Mouse (Mus musculus): Measurements from ENCODE around the gene Npnt. TPM values are rescaled to one million over a fixed set of nuclear protein-coding genes. Genes with fewer than 3 reads are reported as not detected.

Gene Npnt
- polyA plus RNA-seq (2014; fragmentation: Nextera tagmentation; extraction: Ambion mirVana), result 15.2 and 18.0 TPM in 2 replicates

- peak; percentile 76 for ATAC-seq (replicated peaks; ENCODE audit: insufficient number of reproducible peaks, low FRiP score, low TSS enrichment, low read depth)
- under 1% methylated on average over 64 of the region's 82 CpGs for WGBS
- H3K9me3 ChIP-seq (replicated peaks; ENCODE audit: control insufficient read depth, low read length), result no peaks in the 10 kb centered on the region
These were observed at the start of gene Npnt for GRCm38 (mm10) chr3:132949791-132950528. Npnt (minus strand) TSS chr3:132950291.

GRCm38 (mm10) chr3:132996299-132996698, 46.2 kb upstream of the Npnt start:
- ATAC-seq (replicated peaks; ENCODE audit: insufficient number of reproducible peaks, low FRiP score, low TSS enrichment, low read depth), result no peak
- Histone ChIP-seq H3K4me1 (ENCODE audit: control insufficient read depth, insufficient read depth, low read length) (no peaks in the 10 kb centered on the region), H3K27ac (replicated peaks; ENCODE audit: low read depth, low read length) (no peak overlapping the region)

More at GRCm38 (mm10) chr3:132949791-132950528, at the start of gene Npnt:
- H3K27ac ChIP-seq (replicated peaks; ENCODE audit: low read depth, low read length), result no peak within 1 kb of the TSS
- peak within 1 kb of the TSS; percentile 98 for H3K4me2 ChIP-seq (ENCODE audit: low read depth, low read length)
- peak within 1 kb of the TSS; percentile 64 for H3K9ac ChIP-seq (replicated peaks; ENCODE audit: low read length)
- DNase-seq (ENCODE audit: low spot score), result peak; percentile 70
- H3K4me1 ChIP-seq (ENCODE audit: control insufficient read depth, insufficient read depth, low read length), result no peaks in the 10 kb centered on the region
- peak within 1 kb of the TSS; percentile 66 for H3K4me3 ChIP-seq (ENCODE audit: low read depth, low read length)
- no peaks in the 10 kb centered on the region for H3K36me3 ChIP-seq (replicated peaks; ENCODE audit: control insufficient read depth, insufficient read depth, low read depth, low read length)
- H3K27me3 ChIP-seq (ENCODE audit: control insufficient read depth, insufficient read depth, low read length), result no peaks in the 10 kb centered on the region; the same call in 1 of the 2 replicates

GRCm38 (mm10) chr3:132995904-132996267, 45.8 kb upstream of the Npnt start:
- 91% methylated on average over 3 of the region's 3 CpGs for WGBS
- no peaks in the 10 kb centered on the region for H3K27me3 ChIP-seq (ENCODE audit: control insufficient read depth, insufficient read depth, low read length)
- H3K27ac ChIP-seq (replicated peaks; ENCODE audit: low read depth, low read length), result no peak overlapping the region
- ATAC-seq (replicated peaks; ENCODE audit: insufficient number of reproducible peaks, low FRiP score, low TSS enrichment, low read depth) (no peak), DNase-seq (ENCODE audit: low spot score) (no peak)
- no peaks in the 10 kb centered on the region for H3K9me3 ChIP-seq (replicated peaks; ENCODE audit: control insufficient read depth, low read length)
- no peak overlapping the region for H3K4me2 ChIP-seq (ENCODE audit: low read depth, low read length)
- H3K4me1 ChIP-seq (ENCODE audit: control insufficient read depth, insufficient read depth, low read length), result no peaks in the 10 kb centered on the region
- no peak overlapping the region for H3K9ac ChIP-seq (replicated peaks; ENCODE audit: low read length)
- H3K4me3 ChIP-seq (ENCODE audit: low read depth, low read length), result no peak overlapping the region
- no peaks in the 10 kb centered on the region for H3K36me3 ChIP-seq (replicated peaks; ENCODE audit: control insufficient read depth, insufficient read depth, low read depth, low read length)

More at GRCm38 (mm10) chr3:132996299-132996698, 46.2 kb upstream of the Npnt start:
- no peak for DNase-seq (ENCODE audit: low spot score)
- no peaks in the 10 kb centered on the region for H3K9me3 ChIP-seq (replicated peaks; ENCODE audit: control insufficient read depth, low read length)
- no peak overlapping the region for H3K4me2 ChIP-seq (ENCODE audit: low read depth, low read length)
- H3K36me3 ChIP-seq (replicated peaks; ENCODE audit: control insufficient read depth, insufficient read depth, low read depth, low read length), result no peaks in the 10 kb centered on the region
- H3K9ac ChIP-seq (replicated peaks; ENCODE audit: low read length), result no peak overlapping the region
- no peak overlapping the region for H3K4me3 ChIP-seq (ENCODE audit: low read depth, low read length)
- WGBS, result 88% methylated on average over 9 of the region's 9 CpGs
- no peaks in the 10 kb centered on the region for H3K27me3 ChIP-seq (ENCODE audit: control insufficient read depth, insufficient read depth, low read length)

- no peak overlapping the region for H3K27ac ChIP-seq (replicated peaks; ENCODE audit: low read depth, low read length)
- H3K9me3 ChIP-seq (replicated peaks; ENCODE audit: control insufficient read depth, low read length), result no peaks in the 10 kb centered on the region
- no peak for ATAC-seq (replicated peaks; ENCODE audit: insufficient number of reproducible peaks, low FRiP score, low TSS enrichment, low read depth)
- no peaks in the 10 kb centered on the region for H3K36me3 ChIP-seq (replicated peaks; ENCODE audit: control insufficient read depth, insufficient read depth, low read depth, low read length)
- no peak for DNase-seq (ENCODE audit: low spot score)
- no peaks in the 10 kb centered on the region for H3K27me3 ChIP-seq (ENCODE audit: control insufficient read depth, insufficient read depth, low read length)
- H3K4me1 ChIP-seq (ENCODE audit: control insufficient read depth, insufficient read depth, low read length), result no peaks in the 10 kb centered on the region
- H3K9ac ChIP-seq (replicated peaks; ENCODE audit: low read length), result no peak overlapping the region
- no peak overlapping the region for H3K4me3 ChIP-seq (ENCODE audit: low read depth, low read length)
- 88% methylated on average over 7 of the region's 7 CpGs for WGBS
- no peak overlapping the region for H3K4me2 ChIP-seq (ENCODE audit: low read depth, low read length)
These were observed 45.2 kb upstream of the Npnt start for GRCm38 (mm10) chr3:132995172-132995903.

- no peak for ATAC-seq (replicated peaks; ENCODE audit: insufficient number of reproducible peaks, low FRiP score, low TSS enrichment, low read depth)
- no peaks in the 10 kb centered on the region for H3K27me3 ChIP-seq (ENCODE audit: control insufficient read depth, insufficient read depth, low read length)
These were observed 36.1 kb upstream of the Npnt start for GRCm38 (mm10) chr3:132986188-132986587.

GRCm38 (mm10) chr3:132983845-132984485, 33.9 kb upstream of the Npnt start:
- Histone ChIP-seq H3K4me1 (ENCODE audit: control insufficient read depth, insufficient read depth, low read length) (no peaks in the 10 kb centered on the region), H3K9me3 (replicated peaks; ENCODE audit: control insufficient read depth, low read length) (no peaks in the 10 kb centered on the region), H3K27me3 (ENCODE audit: control insufficient read depth, insufficient read depth, low read length) (no peaks in the 10 kb centered on the region), H3K36me3 (replicated peaks; ENCODE audit: control insufficient read depth, insufficient read depth, low read depth, low read length) (no peaks in the 10 kb centered on the region), H3K4me2 (ENCODE audit: low read depth, low read length) (no peak overlapping the region), H3K4me3 (ENCODE audit: low read depth, low read length) (no peak overlapping the region), H3K9ac (replicated peaks; ENCODE audit: low read length) (no peak overlapping the region), H3K27ac (replicated peaks; ENCODE audit: low read depth, low read length) (no peak overlapping the region)
- WGBS, result 43% methylated on average over 4 of the region's 4 CpGs
- DNase-seq (ENCODE audit: low spot score), result no peak
- ATAC-seq (replicated peaks; ENCODE audit: insufficient number of reproducible peaks, low FRiP score, low TSS enrichment, low read depth), result no peak

More at GRCm38 (mm10) chr3:132986188-132986587, 36.1 kb upstream of the Npnt start:
- no peaks in the 10 kb centered on the region for H3K9me3 ChIP-seq (replicated peaks; ENCODE audit: control insufficient read depth, low read length)
- no peak overlapping the region for H3K9ac ChIP-seq (replicated peaks; ENCODE audit: low read length)
- WGBS, result 83% methylated on average over 5 of the region's 5 CpGs
- H3K27ac ChIP-seq (replicated peaks; ENCODE audit: low read depth, low read length), result no peak overlapping the region
- H3K4me2 ChIP-seq (ENCODE audit: low read depth, low read length), result no peak overlapping the region
- H3K4me3 ChIP-seq (ENCODE audit: low read depth, low read length), result no peak overlapping the region
- DNase-seq (ENCODE audit: low spot score), result no peak
- no peaks in the 10 kb centered on the region for H3K36me3 ChIP-seq (replicated peaks; ENCODE audit: control insufficient read depth, insufficient read depth, low read depth, low read length)
- no peaks in the 10 kb centered on the region for H3K4me1 ChIP-seq (ENCODE audit: control insufficient read depth, insufficient read depth, low read length)

GRCm38 (mm10) chr3:132981968-132982367, 31.9 kb upstream of the Npnt start:
- Histone ChIP-seq H3K4me2 (ENCODE audit: low read depth, low read length) (no peak overlapping the region), H3K36me3 (replicated peaks; ENCODE audit: control insufficient read depth, insufficient read depth, low read depth, low read length) (no peaks in the 10 kb centered on the region), H3K9me3 (replicated peaks; ENCODE audit: control insufficient read depth, low read length) (no peaks in the 10 kb centered on the region), H3K4me3 (ENCODE audit: low read depth, low read length) (no peak overlapping the region), H3K27ac (replicated peaks; ENCODE audit: low read depth, low read length) (no peak overlapping the region), H3K4me1 (ENCODE audit: control insufficient read depth, insufficient read depth, low read length) (no peaks in the 10 kb centered on the region), H3K27me3 (ENCODE audit: control insufficient read depth, insufficient read depth, low read length) (no peaks in the 10 kb centered on the region), H3K9ac (replicated peaks; ENCODE audit: low read length) (no peak overlapping the region)
- ATAC-seq (replicated peaks; ENCODE audit: insufficient number of reproducible peaks, low FRiP score, low TSS enrichment, low read depth), result no peak
- WGBS, result 96% methylated on average over 2 of the region's 2 CpGs
- DNase-seq (ENCODE audit: low spot score), result no peak

Data from embryonic facial prominence, embryonic 11.5 days (tissue).